Mouse (Mus musculus) forebrain, embryonic 16.5 days (tissue): ENCODE results near the gene Taf1c. TPM values are rescaled to one million over a fixed set of nuclear protein-coding genes. Genes with fewer than 3 reads are reported as not detected.

ENCODE experiments used
- ATAC-seq: fragments of 200-750 bp; cut with Nextera tagmentation; 2 replicates; pipeline ENCODE4 v1.8.0; 2017; ENCODE audit warnings: mild to moderate bottlenecking, moderate library complexity
- H3K27ac ChIP-seq: fragments of 300-500 bp; sonication (generic); 2 replicates; pipeline ENCODE4 v1.5.1; 2014; ENCODE audit warnings: low read length, control low read depth
- H3K27me3 ChIP-seq: fragments of 300-500 bp; sonication (generic); replicated peaks from 2 replicates; pipeline ENCODE4 v1.6.1; 2014; ENCODE audit warnings: low read length; ENCODE audit not compliant: control insufficient read depth, insufficient read depth
- H3K36me3 ChIP-seq: fragments of 300-500 bp; sonication (generic); 2 replicates; pipeline ENCODE4 v1.6.1; 2014; ENCODE audit not compliant: control insufficient read depth, insufficient read depth
- H3K4me1 ChIP-seq: fragments of 300-500 bp; sonication (generic); replicated peaks from 2 replicates; pipeline ENCODE4 v1.6.1; 2014; ENCODE audit warnings: low read length; ENCODE audit not compliant: control insufficient read depth, insufficient read depth
- H3K4me2 ChIP-seq: fragments of 300-500 bp; sonication (generic); 2 replicates; pipeline ENCODE4 v1.6.1; 2014; ENCODE audit warnings: mild to moderate bottlenecking, low read length, control low read depth
- H3K4me3 ChIP-seq: fragments of 300-500 bp; sonication (generic); replicated peaks from 2 replicates; pipeline ENCODE4 v1.5.1; 2014; ENCODE audit warnings: mild to moderate bottlenecking, low read length, control low read depth
- H3K9ac ChIP-seq: fragments of 300-500 bp; sonication (generic); replicated peaks from 2 replicates; pipeline ENCODE4 v1.6.1; 2014; ENCODE audit warnings: low read depth, low read length, control low read depth
- H3K9me3 ChIP-seq: fragments of 300-500 bp; sonication (generic); 2 replicates; pipeline ENCODE4 v1.6.1; 2016; ENCODE audit warnings: low read length; ENCODE audit not compliant: control insufficient read depth
- WGBS: fragments of 180-500 bp; shearing (Covaris S2); extraction: QIAGEN DNeasy Blood & Tissue Kit; methylation state at CpG from one replicate; pipeline ENCODE4 v1.1.7; 2014; 5-methylcytosine and 5-hydroxymethylcytosine counted together
- polyA plus RNA-seq: library from polyadenylated mRNA; unstranded; fragments of >200 nt; fragmentation: Nextera tagmentation; extraction: Ambion mirVana; gene quantifications from 2 replicates; pipeline ENCODE4 v1.2.1, GENCODE M21; 2015

Taf1c gene
- polyA plus RNA-seq, 1 experiment from 2014 or later: 19.3 TPM

- H3K27ac ChIP-seq: no peak overlapping the region
- H3K4me1 ChIP-seq: peaks cover 2% of the 10 kb centered on the region
- H3K4me2 ChIP-seq: no peak overlapping the region
- no peaks in the 10 kb centered on the region for H3K27me3 ChIP-seq
- 42% methylated on average over 6 of the region's 6 CpGs for WGBS
- H3K4me3 ChIP-seq: no peak overlapping the region
- no peak for ATAC-seq
- no peaks in the 10 kb centered on the region for H3K36me3 ChIP-seq
- H3K9ac ChIP-seq: no peak overlapping the region
- no peaks in the 10 kb centered on the region for H3K9me3 ChIP-seq
These were observed 33.2 kb upstream of the Taf1c start for GRCm38 (mm10) chr8:119638261-119638660.

- Histone ChIP-seq H3K27ac (no peak overlapping the region), H3K9me3 (no peaks in the 10 kb centered on the region), H3K4me2 (no peak overlapping the region), H3K4me1 (peaks cover 2% of the 10 kb centered on the region), H3K27me3 (no peaks in the 10 kb centered on the region), H3K9ac (no peak overlapping the region), H3K36me3 (no peaks in the 10 kb centered on the region), H3K4me3 (no peak overlapping the region)
- ATAC-seq: no peak
- 82% methylated on average over 4 of the region's 4 CpGs for WGBS
These were observed 32.4 kb upstream of the Taf1c start for GRCm38 (mm10) chr8:119637381-119637780.

DNA sequence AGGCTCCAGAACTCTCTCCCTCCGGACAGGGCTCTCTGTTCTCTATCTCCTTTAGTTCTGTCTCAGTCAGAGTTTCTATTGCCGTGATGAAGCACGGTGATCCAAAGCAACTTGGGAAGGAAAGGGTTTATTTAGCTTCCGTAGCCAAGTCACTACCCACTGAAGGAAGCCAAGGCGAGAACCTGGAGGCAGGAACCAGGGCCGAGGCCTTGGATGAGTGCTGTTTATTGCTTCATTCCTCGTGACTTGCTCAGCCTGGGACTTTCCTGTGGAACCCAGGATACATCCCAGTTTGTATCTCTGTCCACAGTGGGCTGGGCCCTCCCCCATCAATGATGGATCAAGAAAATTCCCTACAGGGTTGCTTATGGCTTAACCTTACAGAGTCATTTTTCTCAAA, 31.7 kb upstream of the Taf1c start:
- ATAC-seq: no peak
- no peak overlapping the region for H3K9ac ChIP-seq
- H3K4me3 ChIP-seq: no peak overlapping the region
- H3K4me1 ChIP-seq: peaks cover 2% of the 10 kb centered on the region
- no peak overlapping the region for H3K4me2 ChIP-seq
- H3K27ac ChIP-seq: no peak overlapping the region
- 60% methylated on average over 7 of the region's 7 CpGs for WGBS
- no peaks in the 10 kb centered on the region for H3K36me3 ChIP-seq
- no peaks in the 10 kb centered on the region for H3K27me3 ChIP-seq
- no peaks in the 10 kb centered on the region for H3K9me3 ChIP-seq

GRCm38 (mm10) chr8:119635958-119636357, 30.9 kb upstream of the Taf1c start:
- no peak overlapping the region for H3K9ac ChIP-seq
- H3K36me3 ChIP-seq: no peaks in the 10 kb centered on the region
- no peaks in the 10 kb centered on the region for H3K27me3 ChIP-seq
- 46% methylated on average over 2 of the region's 2 CpGs for WGBS
- H3K4me3 ChIP-seq: no peak overlapping the region
- peaks cover 2% of the 10 kb centered on the region for H3K4me1 ChIP-seq
- no peak for ATAC-seq
- H3K9me3 ChIP-seq: no peaks in the 10 kb centered on the region
- no peak overlapping the region for H3K4me2 ChIP-seq
- H3K27ac ChIP-seq: no peak overlapping the region

DNA sequence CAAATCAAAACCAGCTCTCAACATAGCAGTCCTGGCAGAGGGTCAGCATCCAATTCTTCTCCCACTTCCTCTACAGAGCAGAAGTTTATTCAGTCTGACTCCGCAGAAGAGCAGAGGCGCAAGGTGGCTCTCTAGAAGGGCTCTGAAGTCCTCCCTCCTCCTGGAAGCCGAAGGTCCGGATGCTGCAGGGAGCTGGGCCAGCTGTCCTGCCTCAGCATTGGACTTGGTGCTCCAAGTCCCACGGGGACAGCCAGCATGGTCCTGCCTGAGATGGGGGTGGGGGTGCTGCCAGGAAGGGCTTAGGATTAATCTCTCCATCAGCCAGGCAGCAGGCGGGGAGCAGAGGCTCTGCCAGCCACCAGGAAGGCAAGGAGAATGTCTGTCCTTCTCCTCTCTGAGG, 30.4 kb upstream of the Taf1c start, which contains the start of gene Kcng4:
Gene Kcng4, minus strand, starts transcription at position 303 of the 400 bp plus-strand sequence.
- H3K4me3 ChIP-seq: no peak within 1 kb of the TSS
- no peaks in the 10 kb centered on the region for H3K36me3 ChIP-seq
- WGBS: 44% methylated on average over 6 of the region's 6 CpGs
- H3K9ac ChIP-seq: no peak within 1 kb of the TSS
- H3K4me1 ChIP-seq: peaks cover 2% of the 10 kb centered on the region
- no peak within 1 kb of the TSS for H3K4me2 ChIP-seq
- ATAC-seq: no peak
- no peaks in the 10 kb centered on the region for H3K9me3 ChIP-seq
- H3K27me3 ChIP-seq: no peaks in the 10 kb centered on the region
- H3K27ac ChIP-seq: no peak within 1 kb of the TSS

DNA sequence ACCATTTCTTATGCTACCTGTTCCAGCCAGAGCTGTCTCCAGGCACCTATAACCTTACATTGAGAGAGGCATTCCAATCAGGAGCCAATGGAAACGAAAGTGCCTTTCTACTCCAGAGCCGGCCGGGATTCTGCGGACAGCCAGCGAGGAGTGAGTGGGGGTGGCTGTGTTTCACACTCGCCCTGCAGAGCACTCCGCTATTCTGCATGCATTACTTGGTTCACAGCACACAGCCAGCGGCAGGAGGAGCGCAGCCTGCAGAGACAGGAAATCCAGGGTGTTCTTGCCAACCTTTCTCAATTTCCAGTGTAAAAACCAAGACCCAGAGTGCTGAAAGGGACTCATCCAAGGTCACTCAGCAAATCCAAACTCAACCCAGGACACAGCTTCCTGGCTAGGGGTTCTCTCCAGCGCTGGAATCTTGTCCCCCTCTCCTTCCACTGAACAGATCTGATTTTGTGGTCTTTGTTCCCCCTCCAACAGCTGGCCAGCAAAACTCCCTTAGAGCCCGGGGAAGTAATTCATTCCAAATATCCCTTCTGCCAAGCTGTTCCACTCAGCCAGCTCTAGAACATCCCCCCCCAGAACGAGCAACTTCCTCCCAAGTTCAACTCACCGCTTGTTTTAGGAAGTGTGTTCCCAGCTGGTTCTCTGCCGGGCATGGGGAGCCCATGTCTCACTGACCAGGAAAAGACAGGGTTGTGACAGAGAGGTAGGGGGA, 29.8 kb upstream of the Taf1c start:
- Histone ChIP-seq H3K36me3 (no peaks in the 10 kb centered on the region), H3K4me3 (no peak overlapping the region), H3K9ac (no peak overlapping the region), H3K4me1 (peaks cover 2% of the 10 kb centered on the region), H3K4me2 (no peak overlapping the region), H3K27ac (no peak overlapping the region), H3K27me3 (no peaks in the 10 kb centered on the region), H3K9me3 (no peaks in the 10 kb centered on the region)
- WGBS: 21% methylated on average over 14 of the region's 14 CpGs
- ATAC-seq: no peak

GRCm38 (mm10) chr8:119632909-119633308, 27.9 kb upstream of the Taf1c start:
- H3K4me2 ChIP-seq: no peak overlapping the region
- 53% methylated on average over 29 of the region's 29 CpGs for WGBS
- no peaks in the 10 kb centered on the region for H3K27me3 ChIP-seq
- no peak overlapping the region for H3K4me3 ChIP-seq
- no peaks in the 10 kb centered on the region for H3K36me3 ChIP-seq
- no peak for ATAC-seq
- H3K9me3 ChIP-seq: no peaks in the 10 kb centered on the region
- H3K9ac ChIP-seq: no peak overlapping the region
- H3K4me1 ChIP-seq: peaks cover 2% of the 10 kb centered on the region
- no peak overlapping the region for H3K27ac ChIP-seq

GRCm38 (mm10) chr8:119632246-119632645, 27.2 kb upstream of the Taf1c start:
- Histone ChIP-seq H3K9ac (no peak overlapping the region), H3K4me1 (peaks cover 2% of the 10 kb centered on the region; the same call in 1 of the 2 replicates), H3K4me2 (no peak overlapping the region), H3K27ac (no peak overlapping the region), H3K36me3 (no peaks in the 10 kb centered on the region), H3K9me3 (no peaks in the 10 kb centered on the region), H3K27me3 (no peaks in the 10 kb centered on the region), H3K4me3 (no peak overlapping the region)
- ATAC-seq: no peak
- WGBS: 81% methylated on average over 9 of the region's 9 CpGs

DNA sequence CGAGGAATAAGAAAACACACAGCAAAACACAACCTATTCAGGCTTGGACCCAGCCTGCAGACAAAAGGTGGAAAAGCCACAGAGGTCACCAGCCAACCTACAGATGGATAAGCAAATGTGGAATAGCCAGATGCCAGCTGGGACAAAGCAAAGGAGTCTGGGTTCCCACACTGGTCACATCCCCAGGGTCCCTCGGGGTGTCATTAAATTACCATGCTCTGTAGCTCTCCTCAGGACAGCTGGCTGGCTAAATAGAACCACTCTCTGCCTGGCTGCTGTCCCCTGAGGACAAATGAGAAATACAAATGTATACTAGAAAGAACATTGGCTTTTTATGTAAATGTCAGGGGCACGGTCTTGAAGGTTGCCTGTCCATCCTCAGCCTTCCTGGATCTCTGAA, 25.8 kb upstream of the Taf1c start:
- ATAC-seq: no peak
- WGBS: 59% methylated on average over 3 of the region's 3 CpGs
- no peak overlapping the region for H3K4me2 ChIP-seq
- no peak overlapping the region for H3K27ac ChIP-seq
- H3K4me1 ChIP-seq: peaks cover 2% of the 10 kb centered on the region; the same call in 1 of the 2 replicates
- no peak overlapping the region for H3K4me3 ChIP-seq
- H3K9me3 ChIP-seq: no peaks in the 10 kb centered on the region
- no peak overlapping the region for H3K9ac ChIP-seq
- no peaks in the 10 kb centered on the region for H3K27me3 ChIP-seq
- no peaks in the 10 kb centered on the region for H3K36me3 ChIP-seq
